Mouse (Mus musculus) hindbrain, postnatal 0 days (tissue): ENCODE data around the gene Slc16a13. TPM values are rescaled to one million over a fixed set of nuclear protein-coding genes. Genes with fewer than 3 reads are reported as not detected.
A peak's percentile ranks its signal among the peaks of the same experiment; 100 is the strongest.

Experiments used
- ATAC-seq: fragments of 200-750 bp; cut with Nextera tagmentation; 2 replicates; pipeline ENCODE4 v1.8.0; 2017; ENCODE audit warnings: mild to moderate bottlenecking, moderate TSS enrichment, moderate library complexity
- DNase-seq: peaks from one replicate; pipeline ENCODE4 v3.0.0-alpha.2; 2015; ENCODE audit warnings: low spot score
- H3K27ac ChIP-seq: fragments of 300-500 bp; sonication (generic); 2 replicates; pipeline ENCODE4 v1.5.1; 2014; ENCODE audit warnings: mild to moderate bottlenecking
- H3K27me3 ChIP-seq: fragments of 300-500 bp; sonication (generic); 2 replicates; pipeline ENCODE4 v1.6.1; 2014; ENCODE audit warnings: low read length, mixed read lengths; ENCODE audit not compliant: insufficient read depth
- H3K36me3 ChIP-seq: fragments of 300-500 bp; sonication (generic); 2 replicates; pipeline ENCODE4 v1.6.1; 2014; ENCODE audit warnings: low read length, mixed read lengths; ENCODE audit not compliant: insufficient read depth
- H3K4me1 ChIP-seq: fragments of 300-500 bp; sonication (generic); 2 replicates; pipeline ENCODE4 v1.6.1; 2014; ENCODE audit warnings: antibody characterized with exemption, low read length, mixed read lengths; ENCODE audit not compliant: insufficient read depth
- H3K4me2 ChIP-seq: fragments of 300-500 bp; sonication (generic); 2 replicates; pipeline ENCODE4 v1.6.1; 2014; ENCODE audit warnings: low read depth, mild to moderate bottlenecking, low read length, moderate library complexity, mixed read lengths
- H3K4me3 ChIP-seq: fragments of 300-500 bp; sonication (generic); 2 replicates; pipeline ENCODE4 v1.5.1; 2014; ENCODE audit warnings: low read length
- H3K9ac ChIP-seq: fragments of 300-500 bp; sonication (generic); replicated peaks from 2 replicates; pipeline ENCODE4 v1.6.1; 2014; ENCODE audit warnings: mild to moderate bottlenecking, low read length, moderate library complexity, mixed read lengths
- H3K9me3 ChIP-seq: fragments of 300-500 bp; sonication (generic); 2 replicates; pipeline ENCODE4 v1.6.1; 2016; ENCODE audit warnings: low read length, mixed read lengths
- CTCF ChIP-seq: IDR thresholded peaks from 2 replicates; pipeline ENCODE4 v1.5.1; 2016; ENCODE audit warnings: antibody characterized with exemption, control low read depth, low read depth
- WGBS: fragments of 180-500 bp; shearing (Covaris S2); extraction: QIAGEN DNeasy Blood & Tissue Kit; methylation state at CpG from one replicate; pipeline ENCODE4 v1.1.7; 2014; 5-methylcytosine and 5-hydroxymethylcytosine counted together
- polyA plus RNA-seq: library from polyadenylated mRNA; unstranded; fragments of >200 nt; fragmentation: Nextera tagmentation; extraction: Ambion mirVana; gene quantifications from 2 replicates; pipeline ENCODE4 v1.2.1, GENCODE M21; 2015
- total RNA-seq: library from RNA; depleted of rRNA; stranded (reverse); fragments of >200 nt; gene quantifications from 2 replicates; pipeline ENCODE4 v1.2.3, GENCODE M21; 2014

Gene Slc16a13
- total and polyA plus RNA-seq, 2 experiments from 2014 or later = 10.8 to 15.3 TPM

- H3K27me3 ChIP-seq = no peaks in the 10 kb centered on the region
- no peak overlapping the region for H3K9ac ChIP-seq
- DNase-seq = no peak
- no peaks in the 10 kb centered on the region for H3K36me3 ChIP-seq
- H3K4me3 ChIP-seq = no peak overlapping the region
- H3K27ac ChIP-seq = no peak overlapping the region
- 55% methylated on average over 2 of the region's 2 CpGs for WGBS
- no peak for TF ChIP-seq CTCF
- no peaks in the 10 kb centered on the region for H3K9me3 ChIP-seq
- H3K4me1 ChIP-seq = no peaks in the 10 kb centered on the region
- no peak for ATAC-seq
- H3K4me2 ChIP-seq = no peak overlapping the region
These were observed 14.1 kb downstream of the Slc16a13 start for GRCm38 (mm10) chr11:70206801-70207200.

GRCm38 (mm10) chr11:70201691-70202090 lies 19.2 kb downstream of the Slc16a13 start:
- Histone ChIP-seq H3K9ac (no peak overlapping the region), H3K4me2 (no peak overlapping the region), H3K27me3 (no peaks in the 10 kb centered on the region), H3K4me1 (0 out of 2 replicates have a peak, but pooled peaks cover 2% of the 10 kb centered on the region), H3K9me3 (no peaks in the 10 kb centered on the region), H3K27ac (no peak overlapping the region), H3K36me3 (no peaks in the 10 kb centered on the region), H3K4me3 (no peak overlapping the region)
- TF ChIP-seq CTCF = peak; percentile 97
- DNase-seq (peak; percentile 93), ATAC-seq (no peak)
- 39% methylated on average over 5 of the region's 5 CpGs for WGBS

- H3K4me1 ChIP-seq = 0 out of 2 replicates have a peak, but pooled peaks cover 2% of the 10 kb centered on the region
- 77% methylated on average over 5 of the region's 5 CpGs for WGBS
- no peak overlapping the region for H3K9ac ChIP-seq
- DNase-seq = no peak
- H3K4me3 ChIP-seq = no peak overlapping the region
- no peak overlapping the region for H3K4me2 ChIP-seq
- no peak overlapping the region for H3K27ac ChIP-seq
- ATAC-seq = no peak
- no peak for TF ChIP-seq CTCF
- no peaks in the 10 kb centered on the region for H3K36me3 ChIP-seq
- H3K9me3 ChIP-seq = no peaks in the 10 kb centered on the region
- H3K27me3 ChIP-seq = no peaks in the 10 kb centered on the region
These were observed 20.7 kb downstream of the Slc16a13 start for GRCm38 (mm10) chr11:70200036-70200608.

GRCm38 (mm10) chr11:70199107-70199506 lies 21.8 kb downstream of the Slc16a13 start:
- Histone ChIP-seq H3K4me3 (no peak overlapping the region), H3K27me3 (no peaks in the 10 kb centered on the region), H3K9ac (no peak overlapping the region), H3K9me3 (no peaks in the 10 kb centered on the region), H3K4me1 (0 out of 2 replicates have a peak, but pooled peaks cover 2% of the 10 kb centered on the region), H3K4me2 (no peak overlapping the region), H3K36me3 (no peaks in the 10 kb centered on the region), H3K27ac (no peak overlapping the region)
- no peak for TF ChIP-seq CTCF
- 83% methylated on average over 8 of the region's 8 CpGs for WGBS
- ATAC-seq (no peak), DNase-seq (no peak)

GRCm38 (mm10) chr11:70198332-70198731 lies 22.5 kb downstream of the Slc16a13 start:
- H3K9ac ChIP-seq = no peak overlapping the region
- H3K4me1 ChIP-seq = 0 out of 2 replicates have a peak, but pooled peaks cover 2% of the 10 kb centered on the region
- H3K4me2 ChIP-seq = no peak overlapping the region
- WGBS = 86% methylated on average over 3 of the region's 3 CpGs
- no peaks in the 10 kb centered on the region for H3K27me3 ChIP-seq
- H3K36me3 ChIP-seq = no peaks in the 10 kb centered on the region
- TF ChIP-seq CTCF = no peak
- H3K4me3 ChIP-seq = no peak overlapping the region
- H3K27ac ChIP-seq = no peak overlapping the region
- DNase-seq (no peak), ATAC-seq (no peak)
- H3K9me3 ChIP-seq = no peaks in the 10 kb centered on the region

- no peak for TF ChIP-seq CTCF
- H3K27ac ChIP-seq = no peak overlapping the region
- ATAC-seq = no peak
- no peak overlapping the region for H3K4me3 ChIP-seq
- H3K9ac ChIP-seq = no peak overlapping the region
- H3K4me2 ChIP-seq = no peak overlapping the region
- DNase-seq = no peak
- H3K27me3 ChIP-seq = no peaks in the 10 kb centered on the region
- H3K4me1 ChIP-seq = no peaks in the 10 kb centered on the region
- H3K9me3 ChIP-seq = no peaks in the 10 kb centered on the region
- 58% methylated on average over 11 of the region's 11 CpGs for WGBS
- no peaks in the 10 kb centered on the region for H3K36me3 ChIP-seq
These were observed 27.2 kb downstream of the Slc16a13 start for GRCm38 (mm10) chr11:70193354-70194285.
